ENCODE assay signal across 11 mouse cellular contexts in the genomic region with DNA sequence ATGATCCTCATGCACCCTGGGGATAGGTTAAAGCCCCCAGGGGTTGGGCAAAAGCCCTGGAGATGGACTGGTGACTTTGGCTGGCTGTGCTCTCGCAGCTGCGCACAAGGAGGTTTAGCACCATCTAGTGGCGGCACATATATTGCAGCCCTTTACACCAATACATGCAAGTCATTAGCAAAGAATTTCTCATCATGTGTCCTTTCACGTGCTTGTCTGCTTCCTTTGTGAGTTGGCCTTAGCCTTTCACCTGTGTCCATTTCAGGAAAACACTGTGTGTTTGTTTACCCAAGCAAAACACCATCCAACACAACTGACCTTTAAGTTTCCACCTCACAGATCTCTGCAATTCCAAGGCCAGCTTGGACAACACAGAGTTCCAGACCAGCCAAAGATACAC. TPM values are rescaled to one million over a fixed set of nuclear protein-coding genes. Genes with fewer than 3 reads are reported as not detected.
DNase-seq lines count a peak whose midpoint lies in the region; ATAC-seq lines count a peak whose summit lies in the region.
"Had no signal": no experiment of that assay in that cellular context is flagged by ENCODE, and none has a peak within 500 bp of the region (broad histone marks: within the 10 kb centered on the region; RNA-seq: fewer than 3 reads in every experiment).

No protein-coding gene starts in this region.

- peak; percentile 52 for ATAC-seq in granulocyte monocyte progenitor cell, adult 5-6 weeks (replicated peaks; ENCODE audit: poor library complexity, severe bottlenecking)

- DNase-seq in adrenal gland, adult 2 months: peak; percentile 65
- DNase-seq in embryo, embryonic 11 days: peak; percentile 7
- peak; percentile 59 to 80 for DNase-seq in kidney, adult 8-10 months
- peak; percentile 40 for DNase-seq in left cerebral cortex, adult 11 months (ENCODE audit: low spot score)
- peak; percentile 64 for DNase-seq in lung, postnatal 14 days
- DNase-seq in right cerebral cortex, postnatal 36 days (ENCODE audit: low spot score in 2 of 2): peak; percentile 9 to 19

RNA-seq across cellular contexts. Expression of a gene that starts 8.1 kb away (rescaled TPM):
- not detected for total RNA-seq in adrenal gland, adult 2 months (2021)
- not detected in 2 replicates for polyA plus RNA-seq in adrenal gland, adult 2 months (2012; rRNA removed)
- total RNA-seq in granulocyte monocyte progenitor cell, adult 5-6 weeks (2014; fragmentation: Nextera tagmentation): not detected in 2 replicates
- total RNA-seq in granulocyte monocyte progenitor cell, adult 5-6 weeks (2017): not detected in 2 replicates
- polyA plus RNA-seq: heart, embryonic 13.5 days; kidney, embryonic 14.5 days; liver, embryonic 16.5 days; small intestine, adult 2 months had no signal

RNA-seq across cellular contexts. Expression of a gene that starts 23.5 kb away (rescaled TPM):
- total RNA-seq in adrenal gland, adult 2 months (2021): 10 to 100 TPM in 1 of 2 experiments, 1 to 10 TPM in 1; 8.1 to 15.7 TPM
- polyA plus RNA-seq in adrenal gland, adult 2 months (2012; rRNA removed): 10.8 and 19.0 TPM in 2 replicates
- 11.7 and 15.8 TPM in 2 replicates for total RNA-seq in granulocyte monocyte progenitor cell, adult 5-6 weeks (2014; fragmentation: Nextera tagmentation)
- 6.5 and 7.1 TPM in 2 replicates for total RNA-seq in granulocyte monocyte progenitor cell, adult 5-6 weeks (2017)

RNA-seq across cellular contexts. Expression of a gene that starts 50.1 kb away (rescaled TPM):
- not detected for total RNA-seq in adrenal gland, adult 2 months (2021)
- not detected in 2 replicates for polyA plus RNA-seq in adrenal gland, adult 2 months (2012; rRNA removed)
- total RNA-seq in granulocyte monocyte progenitor cell, adult 5-6 weeks (2014; fragmentation: Nextera tagmentation): not detected in 2 replicates
- total RNA-seq in granulocyte monocyte progenitor cell, adult 5-6 weeks (2017): not detected in 2 replicates
- polyA plus RNA-seq: heart, embryonic 13.5 days; kidney, embryonic 14.5 days; liver, embryonic 16.5 days; small intestine, adult 2 months had no signal

Comparison
In these comparisons a context has a peak if more than half of its experiments do, and no peak if none do; other contexts are left out.
1. Peak in every context shown above with its lines: DNase-seq and ATAC-seq.
2. DNase-seq: peak in every context shown above with its lines; median percentile 70 in kidney, adult 8-10 months; 65 in adrenal gland, adult 2 months; 64 in lung, postnatal 14 days; 40 in left cerebral cortex, adult 11 months; 14 in right cerebral cortex, postnatal 36 days; 7 in embryo, embryonic 11 days.